Mouse (Mus musculus): Measurements from ENCODE around the gene Ift80.

DNA sequence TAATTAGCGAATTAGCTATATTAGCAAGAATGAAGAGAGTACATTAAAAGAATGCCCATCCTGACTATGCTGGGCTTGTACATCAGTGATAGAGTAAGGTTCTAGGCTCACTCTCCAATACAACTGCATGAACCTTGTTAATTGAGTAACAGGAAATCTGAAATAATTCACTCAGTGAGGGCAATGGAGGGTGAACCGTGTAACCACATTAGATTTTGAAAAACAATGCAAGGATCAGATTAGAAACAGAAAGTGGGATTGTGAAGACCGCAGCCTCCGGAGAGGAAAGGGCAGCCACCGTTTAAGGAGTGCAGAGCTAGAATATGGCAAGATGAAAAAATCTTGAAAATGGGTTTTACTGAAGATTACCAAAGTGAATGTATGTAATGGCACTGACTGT lies 36.9 kb upstream of the Ift80 start:
- TF ChIP-seq MYOD1 (IDR thresholded peaks at IDR 0.05; ENCODE audit: control insufficient read depth, insufficient read length, low read depth) = no peak
- TF ChIP-seq CTCF (IDR thresholded peaks at IDR 0.05; ENCODE audit: control insufficient read depth, insufficient read depth, insufficient read length) = no peak
- TF ChIP-seq MAX (IDR thresholded peaks at IDR 0.05) = no peak
- TF ChIP-seq USF1 (IDR thresholded peaks at IDR 0.05; ENCODE audit: low read depth) = no peak
- no peak for TF ChIP-seq MYOG (IDR thresholded peaks at IDR 0.05; ENCODE audit: control insufficient read depth, extremely low read depth, insufficient read length)
- TF ChIP-seq CEBPB (IDR thresholded peaks at IDR 0.05; ENCODE audit: low read depth) = no peak
- no peak for TF ChIP-seq FOSL1 (IDR thresholded peaks at IDR 0.05; ENCODE audit: insufficient read depth, low read length, poor library complexity, severe bottlenecking)
